Mouse (Mus musculus): ENCODE results near the gene Bglap2. TPM values are rescaled to one million over a fixed set of nuclear protein-coding genes. Genes with fewer than 3 reads are reported as not detected.
"Not testable (repeated sequence)": the region's sequence is repeated elsewhere in the genome, so short reads cannot be mapped to it uniquely, and the experiment has no call there.

Gene Bglap2
- polyA plus RNA-seq (2015; fragmentation: Nextera tagmentation; extraction: Ambion mirVana) = 0.83 and 1.1 TPM in 2 replicates

GRCm38 (mm10) chr3:88378599-88378998, at the start of gene Bglap2:
TSS of gene Bglap2 (minus strand) at chr3:88378699.
- not testable (repeated sequence) for DNase-seq (ENCODE audit: low spot score)

GRCm38 (mm10) chr3:88427342-88427905, 48.9 kb upstream of the Bglap2 start:
- DNase-seq (ENCODE audit: low spot score) = no peak

- no peak for DNase-seq (ENCODE audit: low spot score)
Measured at GRCm38 (mm10) chr3:88425708-88426420, 47.4 kb upstream of the Bglap2 start.

GRCm38 (mm10) chr3:88425330-88425689, 46.8 kb upstream of the Bglap2 start:
- DNase-seq (ENCODE audit: low spot score) = no peak

- peak; percentile 97 for DNase-seq (ENCODE audit: low spot score)
Measured at GRCm38 (mm10) chr3:88424605-88425329, 46.3 kb upstream of the Bglap2 start, which contains the start of gene Slc25a44. TSS of gene Slc25a44 (minus strand) at chr3:88425139.

GRCm38 (mm10) chr3:88422020-88422720, 43.7 kb upstream of the Bglap2 start:
- DNase-seq (ENCODE audit: low spot score) = no peak

GRCm38 (mm10) chr3:88420771-88421170, 42.3 kb upstream of the Bglap2 start:
- DNase-seq (ENCODE audit: low spot score) = no peak

GRCm38 (mm10) chr3:88418016-88418415, 39.5 kb upstream of the Bglap2 start:
- DNase-seq (ENCODE audit: low spot score) = no peak

GRCm38 (mm10) chr3:88415668-88416067, 37.2 kb upstream of the Bglap2 start:
- DNase-seq (ENCODE audit: low spot score) = no peak

- no peak for DNase-seq (ENCODE audit: low spot score)
Measured at GRCm38 (mm10) chr3:88412636-88413035, 34.1 kb upstream of the Bglap2 start.

GRCm38 (mm10) chr3:88411681-88412080, 33.2 kb upstream of the Bglap2 start:
- DNase-seq (ENCODE audit: low spot score) = no peak

GRCm38 (mm10) chr3:88410645-88411031, 32.1 kb upstream of the Bglap2 start:
- DNase-seq (ENCODE audit: low spot score) = no peak

- DNase-seq (ENCODE audit: low spot score) = peak; percentile 93
Measured at GRCm38 (mm10) chr3:88409741-88410644, 31.5 kb upstream of the Bglap2 start, which contains the start of gene Pmf1. TSS of gene Pmf1 (minus strand) at chr3:88410331.

- no peak for DNase-seq (ENCODE audit: low spot score)
Measured at GRCm38 (mm10) chr3:88408953-88409352, 30.5 kb upstream of the Bglap2 start.

- no peak for DNase-seq (ENCODE audit: low spot score)
Measured at GRCm38 (mm10) chr3:88407529-88407928, 29.0 kb upstream of the Bglap2 start.

- peak; percentile 88 for DNase-seq (ENCODE audit: low spot score)
Measured at GRCm38 (mm10) chr3:88407090-88407489, 28.6 kb upstream of the Bglap2 start.

- no peak for DNase-seq (ENCODE audit: low spot score)
Measured at GRCm38 (mm10) chr3:88403522-88404230, 25.2 kb upstream of the Bglap2 start.

GRCm38 (mm10) chr3:88398666-88399065, 20.2 kb upstream of the Bglap2 start:
- no peak for DNase-seq (ENCODE audit: low spot score)

- DNase-seq (ENCODE audit: low spot score) = no peak
Measured at GRCm38 (mm10) chr3:88395742-88396141, 17.2 kb upstream of the Bglap2 start.

GRCm38 (mm10) chr3:88395288-88395687, 16.8 kb upstream of the Bglap2 start:
- DNase-seq (ENCODE audit: low spot score) = no peak

All from thymus, postnatal 0 days (tissue).